13 mouse cellular contexts compared by ENCODE assay signal in the genomic region with DNA sequence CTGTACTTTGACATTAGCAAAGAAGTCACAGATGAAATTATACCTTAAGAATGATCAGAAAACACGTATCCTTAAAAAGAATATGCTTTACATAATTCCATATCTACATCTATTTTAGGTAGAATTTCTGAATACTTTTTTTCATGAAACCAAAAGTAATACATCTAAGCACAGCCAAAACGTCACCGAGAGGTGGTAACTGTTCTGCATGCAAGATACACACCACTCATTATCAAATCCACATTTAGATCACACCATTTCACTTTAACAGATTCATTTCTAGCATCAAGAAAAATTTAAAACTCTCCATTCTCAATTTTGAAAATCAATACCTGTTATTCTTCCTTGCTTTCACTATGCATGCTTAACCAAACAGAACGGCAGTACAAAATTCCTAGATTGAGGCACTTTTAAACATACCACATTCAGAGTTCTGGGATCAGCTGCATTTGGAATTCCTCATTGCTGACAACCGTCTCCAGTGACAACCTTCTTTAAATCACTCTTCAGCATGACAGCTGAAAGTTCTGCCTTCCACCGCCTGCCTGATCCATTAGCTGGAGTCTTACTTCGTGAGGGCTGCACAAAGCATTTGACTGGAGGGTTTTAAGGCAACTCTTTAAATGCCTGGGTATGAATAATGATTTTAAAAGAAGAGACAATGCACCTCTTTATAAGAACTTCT.
DNase-seq lines count a peak whose midpoint lies in the region; ATAC-seq and TF ChIP-seq lines count a peak whose summit lies in the region.
"Had no signal": no experiment of that assay in that cellular context is flagged by ENCODE, and none has a peak within 500 bp of the region (broad histone marks: within the 10 kb centered on the region; RNA-seq: fewer than 3 reads in every experiment).

No protein-coding gene starts in this region.

- peak; percentile 45; the same call in 1 of the 2 replicates for ATAC-seq in hindbrain, embryonic 11.5 days (ENCODE audit: low FRiP score)
- ATAC-seq in hindbrain, embryonic 13.5 days (ENCODE audit: low FRiP score), result no peak; the same call in 1 of the 2 replicates
- no peak for ATAC-seq in hindbrain, embryonic 16.5 days
- ATAC-seq in midbrain, postnatal 0 days (ENCODE audit: low FRiP score), result no peak
- no peak for ATAC-seq in intestine, embryonic 15.5 days

- no peak overlapping the region for H3K27ac ChIP-seq in hindbrain, embryonic 11.5 days (ENCODE audit: low read depth, low read length)
- no peak overlapping the region for H3K27ac ChIP-seq in hindbrain, embryonic 13.5 days
- H3K27ac ChIP-seq in hindbrain, embryonic 16.5 days (ENCODE audit: low read depth, low read length), result no peak overlapping the region
- H3K27ac ChIP-seq in midbrain, postnatal 0 days (ENCODE audit: low read depth, low read length), result no peak overlapping the region
- H3K27ac ChIP-seq in intestine, embryonic 15.5 days, result no peak overlapping the region
- H3K27ac ChIP-seq: limb, embryonic 15.5 days had no signal

- H3K4me3 ChIP-seq in hindbrain, embryonic 11.5 days (ENCODE audit: low read depth, low read length), result no peak overlapping the region
- no peak overlapping the region for H3K4me3 ChIP-seq in hindbrain, embryonic 13.5 days
- no peak overlapping the region for H3K4me3 ChIP-seq in hindbrain, embryonic 16.5 days (ENCODE audit: low read length)
- no peak overlapping the region for H3K4me3 ChIP-seq in midbrain, postnatal 0 days (ENCODE audit: low read depth, low read length)
- no peak overlapping the region for H3K4me3 ChIP-seq in intestine, embryonic 15.5 days (replicated peaks)
- H3K4me3 ChIP-seq: limb, embryonic 15.5 days had no signal

- 44% methylated on average over 7 of the region's 7 CpGs for WGBS in hindbrain, embryonic 11.5 days
- 40% methylated on average over 7 of the region's 7 CpGs for WGBS in hindbrain, embryonic 13.5 days
- 40% methylated on average over 7 of the region's 7 CpGs for WGBS in hindbrain, embryonic 16.5 days
- WGBS in midbrain, postnatal 0 days, result 23% methylated on average over 7 of the region's 7 CpGs
- 59% methylated on average over 7 of the region's 7 CpGs for WGBS in intestine, embryonic 15.5 days

- no peaks in the 10 kb centered on the region for H3K27me3 ChIP-seq in hindbrain, embryonic 11.5 days (ENCODE audit: control insufficient read depth, insufficient read depth, low read length)
- H3K27me3 ChIP-seq in hindbrain, embryonic 13.5 days, result no peaks in the 10 kb centered on the region
- H3K27me3 ChIP-seq in hindbrain, embryonic 16.5 days (replicated peaks; ENCODE audit: control insufficient read depth, insufficient read depth, low read length), result no peaks in the 10 kb centered on the region
- H3K27me3 ChIP-seq in midbrain, postnatal 0 days (ENCODE audit: insufficient read depth, low read length), result no peaks in the 10 kb centered on the region
- no peaks in the 10 kb centered on the region for H3K27me3 ChIP-seq in intestine, embryonic 15.5 days (replicated peaks)
- H3K27me3 ChIP-seq: limb, embryonic 15.5 days had no signal

- H3K4me1 ChIP-seq in hindbrain, embryonic 11.5 days (replicated peaks; ENCODE audit: control insufficient read depth, insufficient read depth, low read length), result no peaks in the 10 kb centered on the region
- H3K4me1 ChIP-seq in hindbrain, embryonic 13.5 days (replicated peaks), result no peaks in the 10 kb centered on the region
- H3K4me1 ChIP-seq in hindbrain, embryonic 16.5 days (ENCODE audit: control insufficient read depth, insufficient read depth, low read depth, low read length), result no peaks in the 10 kb centered on the region
- no peaks in the 10 kb centered on the region for H3K4me1 ChIP-seq in midbrain, postnatal 0 days (ENCODE audit: insufficient read depth, low read length)
- H3K4me1 ChIP-seq in intestine, embryonic 15.5 days (replicated peaks), result no peaks in the 10 kb centered on the region
- H3K4me1 ChIP-seq: limb, embryonic 15.5 days had no signal

- no peak overlapping the region for H3K4me2 ChIP-seq in hindbrain, embryonic 11.5 days (replicated peaks; ENCODE audit: low read depth, low read length)
- H3K4me2 ChIP-seq in hindbrain, embryonic 13.5 days, result no peak overlapping the region
- H3K4me2 ChIP-seq in hindbrain, embryonic 16.5 days (ENCODE audit: low read length), result peak overlapping the region; percentile 24; the same call in 1 of the 2 replicates
- H3K4me2 ChIP-seq in midbrain, postnatal 0 days (ENCODE audit: low read depth, low read length, poor library complexity, severe bottlenecking), result no peak overlapping the region
- no peak overlapping the region for H3K4me2 ChIP-seq in intestine, embryonic 15.5 days (replicated peaks)
- H3K4me2 ChIP-seq: limb, embryonic 15.5 days had no signal

- no peak overlapping the region for H3K9ac ChIP-seq in hindbrain, embryonic 11.5 days (ENCODE audit: low read depth, low read length)
- no peak overlapping the region for H3K9ac ChIP-seq in hindbrain, embryonic 13.5 days
- no peak overlapping the region for H3K9ac ChIP-seq in hindbrain, embryonic 16.5 days (ENCODE audit: low read depth, low read length)
- no peak overlapping the region for H3K9ac ChIP-seq in midbrain, postnatal 0 days (replicated peaks; ENCODE audit: low read length, poor library complexity, severe bottlenecking)
- no peak overlapping the region for H3K9ac ChIP-seq in intestine, embryonic 15.5 days
- H3K9ac ChIP-seq: limb, embryonic 15.5 days had no signal

- H3K9me3 ChIP-seq in hindbrain, embryonic 11.5 days (ENCODE audit: control insufficient read depth, low read length), result no peaks in the 10 kb centered on the region
- H3K9me3 ChIP-seq in hindbrain, embryonic 13.5 days, result no peaks in the 10 kb centered on the region
- H3K9me3 ChIP-seq in hindbrain, embryonic 16.5 days (ENCODE audit: control insufficient read depth, low read length), result no peaks in the 10 kb centered on the region
- H3K9me3 ChIP-seq in midbrain, postnatal 0 days (ENCODE audit: low read length), result no peaks in the 10 kb centered on the region
- H3K9me3 ChIP-seq in intestine, embryonic 15.5 days, result no peaks in the 10 kb centered on the region
- H3K9me3 ChIP-seq: limb, embryonic 15.5 days had no signal

- peak; percentile 12 for DNase-seq in hindbrain, embryonic 11.5 days (ENCODE audit: low spot score)
- peak; percentile 39 for DNase-seq in embryo, embryonic 11 days
- DNase-seq in midbrain, postnatal 0 days (ENCODE audit: low spot score), result peak; percentile 5
- DNase-seq in right cerebral cortex, postnatal 10 days (ENCODE audit: low spot score in 2 of 2), result no peak
- DNase-seq: adrenal gland, postnatal 14 days; cerebellum, postnatal 36 days; kidney, adult 9 months; lung, adult 2 months; retina, postnatal 1 day had no signal

- no peak for TF ChIP-seq CTCF in midbrain, postnatal 0 days (IDR thresholded peaks at IDR 0.05)

- no peaks in the 10 kb centered on the region for H3K36me3 ChIP-seq in hindbrain, embryonic 11.5 days (ENCODE audit: control insufficient read depth, insufficient read depth, low read length)
- H3K36me3 ChIP-seq in hindbrain, embryonic 13.5 days, result no peaks in the 10 kb centered on the region
- H3K36me3 ChIP-seq in hindbrain, embryonic 16.5 days (ENCODE audit: control insufficient read depth, insufficient read depth, low read length), result no peaks in the 10 kb centered on the region
- no peaks in the 10 kb centered on the region for H3K36me3 ChIP-seq in midbrain, postnatal 0 days (ENCODE audit: insufficient read depth, low read length)
- no peaks in the 10 kb centered on the region for H3K36me3 ChIP-seq in intestine, embryonic 15.5 days
- H3K36me3 ChIP-seq: limb, embryonic 15.5 days had no signal

Comparison
In these comparisons a context has a peak if more than half of its experiments do, and no peak if none do; other contexts are left out.
1. DNase-seq: peak in hindbrain, embryonic 11.5 days (single experiment), embryo, embryonic 11 days (single experiment) and midbrain, postnatal 0 days (single experiment); none in right cerebral cortex, postnatal 10 days (0 of 2).